Mouse (Mus musculus) c-Kit-positive CD71-positive TER-119-positive erythroid progenitor cells, embryonic 14.5 days (primary cell): ENCODE data around the gene Smarca4.
A peak's percentile ranks its signal among the peaks of the same experiment; 100 is the strongest.

ENCODE experiments used
- DNase-seq: peaks from one replicate; pipeline ENCODE4 v3.0.0-alpha.2; 2013; ENCODE audit warnings: low spot score

The Smarca4 gene

GRCm38 (mm10) chr9:21601073-21601472 is 14.9 kb upstream of the Smarca4 start:
- DNase-seq = no peak

GRCm38 (mm10) chr9:21601722-21602399 is 14.1 kb upstream of the Smarca4 start:
- DNase-seq = peak; percentile 82

GRCm38 (mm10) chr9:21604119-21604518 is 11.8 kb upstream of the Smarca4 start:
- DNase-seq = no peak

GRCm38 (mm10) chr9:21605865-21606264 is 10.1 kb upstream of the Smarca4 start:
- DNase-seq = no peak

GRCm38 (mm10) chr9:21606648-21607047 is 9.3 kb upstream of the Smarca4 start:
- DNase-seq = no peak

- no peak for DNase-seq
Observed at GRCm38 (mm10) chr9:21609861-21610260, 6.1 kb upstream of the Smarca4 start.

- no peak for DNase-seq
Observed at GRCm38 (mm10) chr9:21614864-21615616, 929 bp upstream of the Smarca4 start.

GRCm38 (mm10) chr9:21616232-21616781 is 338 bp downstream of the Smarca4 start:
- peak; percentile 60 for DNase-seq

- DNase-seq = peak; percentile 45
Observed at GRCm38 (mm10) chr9:21617066-21617465, 1.1 kb downstream of the Smarca4 start.

- no peak for DNase-seq
Observed at GRCm38 (mm10) chr9:21620229-21620628, 4.3 kb downstream of the Smarca4 start.

GRCm38 (mm10) chr9:21622676-21623075 is 6.7 kb downstream of the Smarca4 start:
- DNase-seq = no peak

- DNase-seq = no peak
Observed at GRCm38 (mm10) chr9:21625342-21626339, 9.7 kb downstream of the Smarca4 start.

GRCm38 (mm10) chr9:21626571-21626970 is 10.6 kb downstream of the Smarca4 start:
- DNase-seq = no peak

GRCm38 (mm10) chr9:21627145-21627795 is 11.3 kb downstream of the Smarca4 start:
- no peak for DNase-seq

- peak; percentile 30 for DNase-seq
Observed at GRCm38 (mm10) chr9:21630673-21631072, 14.7 kb downstream of the Smarca4 start.

- no peak for DNase-seq
Observed at GRCm38 (mm10) chr9:21633106-21633505, 17.1 kb downstream of the Smarca4 start.

- no peak for DNase-seq
Observed at GRCm38 (mm10) chr9:21635639-21636038, 19.7 kb downstream of the Smarca4 start.

GRCm38 (mm10) chr9:21639031-21639430 is 23.1 kb downstream of the Smarca4 start:
- no peak for DNase-seq

- no peak for DNase-seq
Observed at GRCm38 (mm10) chr9:21646366-21646765, 30.4 kb downstream of the Smarca4 start.

GRCm38 (mm10) chr9:21647721-21648120 is 31.8 kb downstream of the Smarca4 start:
- no peak for DNase-seq

- no peak for DNase-seq
Observed at GRCm38 (mm10) chr9:21652263-21652662, 36.3 kb downstream of the Smarca4 start.
